Mouse (Mus musculus): Measurements from ENCODE around the gene Fam209. TPM values are rescaled to one million over a fixed set of nuclear protein-coding genes. Genes with fewer than 3 reads are reported as not detected.

Fam209 gene
- polyA plus RNA-seq, 1 experiment from 2014 or later, result 0.63 TPM

GRCm38 (mm10) chr2:172501341-172501740 is 29.0 kb downstream of the Fam209 start:
- H3K4me3 ChIP-seq (ENCODE audit: low read depth, low read length), result no peak overlapping the region
- H3K27me3 ChIP-seq (ENCODE audit: control insufficient read depth, insufficient read depth, low read length), result no peaks in the 10 kb centered on the region
- no peak overlapping the region for H3K4me2 ChIP-seq (ENCODE audit: low read depth, low read length)
- no peak overlapping the region for H3K27ac ChIP-seq (replicated peaks; ENCODE audit: low read depth, low read length)
- no peaks in the 10 kb centered on the region for H3K4me1 ChIP-seq (ENCODE audit: control insufficient read depth, insufficient read depth, low read length)
- ATAC-seq (replicated peaks; ENCODE audit: insufficient number of reproducible peaks, low FRiP score, low TSS enrichment, low read depth) (no peak), DNase-seq (ENCODE audit: low spot score) (peak; percentile 86)
- under 1% methylated on average over 4 of the region's 4 CpGs for WGBS
- no peaks in the 10 kb centered on the region for H3K36me3 ChIP-seq (replicated peaks; ENCODE audit: control insufficient read depth, insufficient read depth, low read depth, low read length)
- H3K9me3 ChIP-seq (replicated peaks; ENCODE audit: control insufficient read depth, low read length), result no peaks in the 10 kb centered on the region
- H3K9ac ChIP-seq (replicated peaks; ENCODE audit: low read length), result no peak overlapping the region

- no peaks in the 10 kb centered on the region for H3K36me3 ChIP-seq (replicated peaks; ENCODE audit: control insufficient read depth, insufficient read depth, low read depth, low read length)
- DNase-seq (ENCODE audit: low spot score) (peak; percentile 28), ATAC-seq (replicated peaks; ENCODE audit: insufficient number of reproducible peaks, low FRiP score, low TSS enrichment, low read depth) (no peak)
- no peak overlapping the region for H3K27ac ChIP-seq (replicated peaks; ENCODE audit: low read depth, low read length)
- H3K9ac ChIP-seq (replicated peaks; ENCODE audit: low read length), result no peak overlapping the region
- no peaks in the 10 kb centered on the region for H3K4me1 ChIP-seq (ENCODE audit: control insufficient read depth, insufficient read depth, low read length)
- 47% methylated on average over 14 of the region's 14 CpGs for WGBS
- no peaks in the 10 kb centered on the region for H3K27me3 ChIP-seq (ENCODE audit: control insufficient read depth, insufficient read depth, low read length)
- no peak overlapping the region for H3K4me3 ChIP-seq (ENCODE audit: low read depth, low read length)
- no peaks in the 10 kb centered on the region for H3K9me3 ChIP-seq (replicated peaks; ENCODE audit: control insufficient read depth, low read length)
- no peak overlapping the region for H3K4me2 ChIP-seq (ENCODE audit: low read depth, low read length)
These were observed 29.8 kb downstream of the Fam209 start for GRCm38 (mm10) chr2:172502168-172502567.

GRCm38 (mm10) chr2:172506121-172506520 is 33.8 kb downstream of the Fam209 start:
- no peaks in the 10 kb centered on the region for H3K4me1 ChIP-seq (ENCODE audit: control insufficient read depth, insufficient read depth, low read length)
- H3K9me3 ChIP-seq (replicated peaks; ENCODE audit: control insufficient read depth, low read length), result no peaks in the 10 kb centered on the region
- no peak overlapping the region for H3K27ac ChIP-seq (replicated peaks; ENCODE audit: low read depth, low read length)
- DNase-seq (ENCODE audit: low spot score) (no peak), ATAC-seq (replicated peaks; ENCODE audit: insufficient number of reproducible peaks, low FRiP score, low TSS enrichment, low read depth) (no peak)
- H3K27me3 ChIP-seq (ENCODE audit: control insufficient read depth, insufficient read depth, low read length), result no peaks in the 10 kb centered on the region
- 91% methylated on average over 7 of the region's 7 CpGs for WGBS
- H3K4me2 ChIP-seq (ENCODE audit: low read depth, low read length), result no peak overlapping the region
- H3K36me3 ChIP-seq (replicated peaks; ENCODE audit: control insufficient read depth, insufficient read depth, low read depth, low read length), result no peaks in the 10 kb centered on the region
- H3K4me3 ChIP-seq (ENCODE audit: low read depth, low read length), result no peak overlapping the region
- no peak overlapping the region for H3K9ac ChIP-seq (replicated peaks; ENCODE audit: low read length)

GRCm38 (mm10) chr2:172510056-172510712 is 37.9 kb downstream of the Fam209 start:
- H3K4me2 ChIP-seq (ENCODE audit: low read depth, low read length), result no peak overlapping the region
- no peaks in the 10 kb centered on the region for H3K4me1 ChIP-seq (ENCODE audit: control insufficient read depth, insufficient read depth, low read length)
- H3K4me3 ChIP-seq (ENCODE audit: low read depth, low read length), result no peak overlapping the region
- H3K27me3 ChIP-seq (ENCODE audit: control insufficient read depth, insufficient read depth, low read length), result no peaks in the 10 kb centered on the region
- ATAC-seq (replicated peaks; ENCODE audit: insufficient number of reproducible peaks, low FRiP score, low TSS enrichment, low read depth), result no peak
- no peak for DNase-seq (ENCODE audit: low spot score)
- no peaks in the 10 kb centered on the region for H3K9me3 ChIP-seq (replicated peaks; ENCODE audit: control insufficient read depth, low read length)
- no peak overlapping the region for H3K9ac ChIP-seq (replicated peaks; ENCODE audit: low read length)
- WGBS, result 91% methylated on average over 15 of the region's 15 CpGs
- H3K36me3 ChIP-seq (replicated peaks; ENCODE audit: control insufficient read depth, insufficient read depth, low read depth, low read length), result no peaks in the 10 kb centered on the region
- no peak overlapping the region for H3K27ac ChIP-seq (replicated peaks; ENCODE audit: low read depth, low read length)

GRCm38 (mm10) chr2:172510899-172511298 is 38.6 kb downstream of the Fam209 start:
- DNase-seq (ENCODE audit: low spot score), result no peak
- WGBS, result 64% methylated on average over 3 of the region's 3 CpGs
- no peaks in the 10 kb centered on the region for H3K9me3 ChIP-seq (replicated peaks; ENCODE audit: control insufficient read depth, low read length)
- no peaks in the 10 kb centered on the region for H3K4me1 ChIP-seq (ENCODE audit: control insufficient read depth, insufficient read depth, low read length)
- H3K4me2 ChIP-seq (ENCODE audit: low read depth, low read length), result no peak overlapping the region
- no peaks in the 10 kb centered on the region for H3K36me3 ChIP-seq (replicated peaks; ENCODE audit: control insufficient read depth, insufficient read depth, low read depth, low read length)
- no peak overlapping the region for H3K4me3 ChIP-seq (ENCODE audit: low read depth, low read length)
- no peaks in the 10 kb centered on the region for H3K27me3 ChIP-seq (ENCODE audit: control insufficient read depth, insufficient read depth, low read length)
- H3K9ac ChIP-seq (replicated peaks; ENCODE audit: low read length), result no peak overlapping the region
- no peak overlapping the region for H3K27ac ChIP-seq (replicated peaks; ENCODE audit: low read depth, low read length)
- ATAC-seq (replicated peaks; ENCODE audit: insufficient number of reproducible peaks, low FRiP score, low TSS enrichment, low read depth), result no peak

GRCm38 (mm10) chr2:172516407-172516992 is 44.2 kb downstream of the Fam209 start:
- DNase-seq (ENCODE audit: low spot score) (no peak), ATAC-seq (replicated peaks; ENCODE audit: insufficient number of reproducible peaks, low FRiP score, low TSS enrichment, low read depth) (no peak)
- Histone ChIP-seq H3K27me3 (ENCODE audit: control insufficient read depth, insufficient read depth, low read length) (no peaks in the 10 kb centered on the region), H3K36me3 (replicated peaks; ENCODE audit: control insufficient read depth, insufficient read depth, low read depth, low read length) (no peaks in the 10 kb centered on the region), H3K4me2 (ENCODE audit: low read depth, low read length) (no peak overlapping the region), H3K9ac (replicated peaks; ENCODE audit: low read length) (no peak overlapping the region), H3K9me3 (replicated peaks; ENCODE audit: control insufficient read depth, low read length) (no peaks in the 10 kb centered on the region; the same call in 1 of the 2 replicates), H3K27ac (replicated peaks; ENCODE audit: low read depth, low read length) (no peak overlapping the region), H3K4me3 (ENCODE audit: low read depth, low read length) (no peak overlapping the region), H3K4me1 (ENCODE audit: control insufficient read depth, insufficient read depth, low read length) (no peaks in the 10 kb centered on the region)
- WGBS, result 24% methylated on average over 11 of the region's 11 CpGs

GRCm38 (mm10) chr2:172520616-172521371 is 48.5 kb downstream of the Fam209 start:
- DNase-seq (ENCODE audit: low spot score), result no peak
- no peak overlapping the region for H3K4me2 ChIP-seq (ENCODE audit: low read depth, low read length)
- no peak overlapping the region for H3K4me3 ChIP-seq (ENCODE audit: low read depth, low read length)
- no peaks in the 10 kb centered on the region for H3K36me3 ChIP-seq (replicated peaks; ENCODE audit: control insufficient read depth, insufficient read depth, low read depth, low read length)
- H3K27me3 ChIP-seq (ENCODE audit: control insufficient read depth, insufficient read depth, low read length), result no peaks in the 10 kb centered on the region
- WGBS, result 88% methylated on average over 9 of the region's 9 CpGs
- no peak overlapping the region for H3K27ac ChIP-seq (replicated peaks; ENCODE audit: low read depth, low read length)
- H3K9me3 ChIP-seq (replicated peaks; ENCODE audit: control insufficient read depth, low read length), result no peaks in the 10 kb centered on the region; the same call in 1 of the 2 replicates
- ATAC-seq (replicated peaks; ENCODE audit: insufficient number of reproducible peaks, low FRiP score, low TSS enrichment, low read depth), result no peak
- H3K4me1 ChIP-seq (ENCODE audit: control insufficient read depth, insufficient read depth, low read length), result no peaks in the 10 kb centered on the region
- no peak overlapping the region for H3K9ac ChIP-seq (replicated peaks; ENCODE audit: low read length)

- H3K4me3 ChIP-seq (ENCODE audit: low read depth, low read length), result no peak overlapping the region
- ATAC-seq (replicated peaks; ENCODE audit: insufficient number of reproducible peaks, low FRiP score, low TSS enrichment, low read depth), result no peak
- H3K4me1 ChIP-seq (ENCODE audit: control insufficient read depth, insufficient read depth, low read length), result no peaks in the 10 kb centered on the region
- no peak overlapping the region for H3K27ac ChIP-seq (replicated peaks; ENCODE audit: low read depth, low read length)
- 82% methylated on average over 11 of the region's 12 CpGs for WGBS
- no peaks in the 10 kb centered on the region for H3K36me3 ChIP-seq (replicated peaks; ENCODE audit: control insufficient read depth, insufficient read depth, low read depth, low read length)
- no peak overlapping the region for H3K9ac ChIP-seq (replicated peaks; ENCODE audit: low read length)
- no peaks in the 10 kb centered on the region; the same call in 1 of the 2 replicates for H3K9me3 ChIP-seq (replicated peaks; ENCODE audit: control insufficient read depth, low read length)
- H3K4me2 ChIP-seq (ENCODE audit: low read depth, low read length), result no peak overlapping the region
- H3K27me3 ChIP-seq (ENCODE audit: control insufficient read depth, insufficient read depth, low read length), result no peaks in the 10 kb centered on the region
- DNase-seq (ENCODE audit: low spot score), result no peak
These were observed 50.2 kb downstream of the Fam209 start for GRCm38 (mm10) chr2:172522528-172522927.

Measured in embryonic facial prominence, embryonic 11.5 days (tissue).